Mouse (Mus musculus): ENCODE results near the gene Odf2.

- TF ChIP-seq POLR2A (IDR thresholded peaks at IDR 0.05; ENCODE audit: insufficient read length, low read depth) (no peak), MAX (IDR thresholded peaks at IDR 0.05; ENCODE audit: low read depth) (no peak), E2F4 (IDR thresholded peaks at IDR 0.05; ENCODE audit: insufficient read depth) (no peak), POLR2AphosphoS2 (IDR thresholded peaks at IDR 0.05; ENCODE audit: insufficient read length, low read depth) (no peak), MYOD1 (IDR thresholded peaks at IDR 0.05; ENCODE audit: control insufficient read depth in 1 of 3, insufficient read length in 2 of 3, low read depth in 2 of 3) (no peak), CEBPB (IDR thresholded peaks at IDR 0.05; ENCODE audit: insufficient read depth, poor library complexity, severe bottlenecking) (no peak), USF1 (IDR thresholded peaks at IDR 0.05; ENCODE audit: low read depth) (no peak), MYOG (IDR thresholded peaks at IDR 0.05; ENCODE audit: control insufficient read depth in 1 of 3, insufficient read depth in 1 of 3, insufficient read length in 2 of 3, low read depth in 2 of 3) (no peak), SRF (IDR thresholded peaks at IDR 0.05; ENCODE audit: control insufficient read depth, insufficient read length, low read depth) (no peak), TCF12 (IDR thresholded peaks at IDR 0.05; ENCODE audit: insufficient read depth, poor library complexity, severe bottlenecking) (no peak), REST (IDR thresholded peaks at IDR 0.05; ENCODE audit: insufficient read depth, insufficient read length) (no peak), TCF3 (IDR thresholded peaks at IDR 0.05; ENCODE audit: insufficient read length, low read depth) (no peak)
These were observed 32.4 kb upstream of the Odf2 start for GRCm38 (mm10) chr2:29856451-29857260.

Measured in myocyte (in vitro differentiated cells).